Mouse (Mus musculus): Measurements from ENCODE around the gene S100a3.

- no peak for TF ChIP-seq USF2 (IDR thresholded peaks at IDR 0.05; ENCODE audit: borderline replicate concordance in 1 of 2, insufficient read depth in 1 of 2, low read depth in 1 of 2, low read length in 2 of 2)
- TF ChIP-seq CHD1 (IDR thresholded peaks at IDR 0.05; ENCODE audit: low read depth, low read length), result no peak
- TF ChIP-seq HCFC1 (IDR thresholded peaks at IDR 0.05; ENCODE audit: low read depth, low read length), result no peak
- TF ChIP-seq CTCF (IDR thresholded peaks at IDR 0.05 in 2 of 3, conservative IDR thresholded peaks at IDR 0.05 in 1 of 3; ENCODE audit: control insufficient read depth in 1 of 3, insufficient read depth in 1 of 3, low read depth in 2 of 3, low read length in 3 of 3, poor library complexity in 1 of 3, severe bottlenecking in 1 of 3), result no peak
- TF ChIP-seq JUND (IDR thresholded peaks at IDR 0.05; ENCODE audit: low read depth, low read length), result no peak
- no peak for TF ChIP-seq RCOR1 (IDR thresholded peaks at IDR 0.05; ENCODE audit: low read depth, low read length)
- no peak for TF ChIP-seq NRF1 (IDR thresholded peaks at IDR 0.05; ENCODE audit: insufficient read depth, low read depth, low read length, poor library complexity, severe bottlenecking)
- no peak for TF ChIP-seq POLR2A (IDR thresholded peaks at IDR 0.05; ENCODE audit: control insufficient read depth in 1 of 2, insufficient read depth in 1 of 2, low read depth in 1 of 2, low read length in 2 of 2, poor library complexity in 1 of 2)
- no peak for TF ChIP-seq RAD21 (IDR thresholded peaks at IDR 0.05; ENCODE audit: low read depth, low read length)
- no peak for TF ChIP-seq MAX (IDR thresholded peaks at IDR 0.05; ENCODE audit: low read length)
- no peak for TF ChIP-seq USF1 (IDR thresholded peaks at IDR 0.05; ENCODE audit: low read depth, low read length)
These were observed 65.1 kb downstream of the S100a3 start for GRCm38 (mm10) chr3:90625496-90625895.
